Mouse (Mus musculus): ENCODE measurements around the gene Parp6.

The Parp6 gene

DNA sequence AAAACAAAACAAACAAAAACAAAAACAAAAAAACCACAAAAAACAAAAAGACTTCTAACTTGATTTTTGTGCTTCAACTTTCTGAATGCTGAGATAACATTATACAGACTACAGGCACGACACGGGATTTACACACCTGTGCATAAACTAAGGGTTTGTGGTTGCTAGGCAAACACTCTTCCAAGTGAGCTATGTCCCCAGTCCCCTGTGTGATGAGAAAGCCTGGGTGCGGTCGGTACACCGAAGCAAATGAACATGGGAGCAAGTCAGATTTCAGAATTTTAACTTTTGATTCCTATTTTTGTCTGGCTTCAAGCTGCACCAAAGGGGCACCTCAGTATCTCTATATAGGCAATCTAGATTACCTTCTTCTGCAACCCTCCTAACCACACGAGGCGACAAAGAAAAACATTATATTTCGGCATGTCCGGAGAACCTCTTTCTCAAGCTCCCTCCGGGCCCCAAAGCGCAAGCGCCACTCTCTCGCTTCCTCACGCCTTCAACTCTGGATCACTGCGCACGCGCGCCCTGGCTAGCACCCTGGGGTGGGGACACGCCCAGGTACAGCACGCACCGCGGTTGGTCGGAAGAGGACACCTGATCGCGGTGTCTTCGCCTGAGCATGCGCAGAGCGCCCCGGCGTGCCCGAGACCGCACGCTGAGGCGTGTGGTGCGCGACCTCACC is at the start of gene Parp6:
Parp6 (plus strand) TSS at position 663 of the 685 bp plus-strand sequence.
- peak; percentile 94 to 100 for DNase-seq (ENCODE audit: low spot score in 2 of 2)

DNA sequence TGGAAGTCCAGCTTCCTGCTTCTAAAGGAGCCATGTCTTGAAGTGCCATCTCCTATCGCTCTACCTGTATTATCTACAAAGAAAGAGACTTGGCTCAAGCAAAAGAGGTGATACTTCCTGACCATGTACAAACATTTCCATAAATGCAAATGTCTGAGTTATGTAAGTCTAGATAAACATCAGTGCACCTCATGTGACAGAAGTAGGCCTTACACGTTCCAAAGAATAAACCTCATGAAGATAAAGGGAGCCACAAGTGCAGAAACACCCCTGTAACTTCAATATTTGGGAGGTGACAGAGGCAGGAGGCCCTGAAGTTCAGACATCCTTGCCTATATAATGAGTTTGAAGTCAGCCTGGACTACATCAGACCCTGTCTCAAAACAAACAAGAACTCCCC is 45.2 kb upstream of the Parp6 start:
- DNase-seq (ENCODE audit: low spot score in 2 of 2) = no peak

DNA sequence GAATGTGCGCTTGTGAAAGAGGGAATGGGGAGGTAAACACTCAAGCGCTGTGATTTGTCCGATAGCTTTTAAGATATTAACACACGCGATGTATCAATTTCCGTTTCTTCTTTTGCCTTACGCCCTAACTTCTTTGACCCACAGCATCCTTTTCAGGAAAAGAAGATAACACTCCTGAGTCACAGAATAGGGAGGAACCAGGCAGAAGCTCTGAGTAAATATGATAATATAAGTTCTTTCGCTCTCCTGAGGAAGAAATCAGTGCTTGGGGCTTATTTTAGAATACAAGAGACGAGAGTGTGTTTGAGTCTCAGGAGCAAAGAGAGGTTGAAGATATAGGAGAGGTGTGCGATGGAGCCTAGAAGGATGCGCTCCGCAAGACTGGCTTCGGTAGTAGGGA is 39.7 kb upstream of the Parp6 start:
- no peak for DNase-seq (ENCODE audit: low spot score in 2 of 2)

DNA sequence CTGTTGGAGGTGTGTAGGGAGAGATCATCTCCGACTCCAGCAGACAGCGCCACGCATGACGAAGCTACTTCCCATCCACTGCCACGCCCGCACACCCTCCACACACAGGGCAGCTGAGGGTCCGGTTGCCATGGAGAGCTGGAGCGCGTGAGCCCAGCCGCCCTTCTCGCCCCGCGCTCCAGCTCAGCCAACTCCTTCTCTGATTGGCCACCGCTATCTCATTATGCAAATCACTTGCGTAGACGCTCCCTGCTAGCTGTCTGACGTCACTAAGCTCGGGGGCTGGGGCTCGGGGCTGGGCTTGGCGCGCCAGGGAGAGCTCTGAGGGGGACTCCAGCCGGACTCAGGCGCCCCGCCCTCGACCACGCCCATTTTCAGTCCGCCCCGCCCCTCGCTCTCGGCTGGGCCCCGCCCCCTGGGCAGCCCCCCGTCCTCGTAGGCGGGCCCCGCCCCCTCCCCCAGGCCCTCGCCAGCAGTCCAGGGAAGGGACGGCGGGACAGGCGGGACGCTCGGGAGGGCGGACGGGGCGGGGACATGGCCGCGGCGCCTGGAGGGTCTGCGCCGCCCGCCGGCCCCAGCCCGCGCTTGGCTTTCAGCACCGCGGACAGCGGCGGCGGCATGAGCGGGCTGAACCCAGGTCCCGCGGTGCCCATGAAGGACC is 39.1 kb upstream of the Parp6 start, which contains the start of gene Celf6:
Celf6 (plus strand) TSS at position 74 of the 661 bp plus-strand sequence.
- DNase-seq (ENCODE audit: low spot score in 2 of 2) = peak; percentile 50 to 67

DNA sequence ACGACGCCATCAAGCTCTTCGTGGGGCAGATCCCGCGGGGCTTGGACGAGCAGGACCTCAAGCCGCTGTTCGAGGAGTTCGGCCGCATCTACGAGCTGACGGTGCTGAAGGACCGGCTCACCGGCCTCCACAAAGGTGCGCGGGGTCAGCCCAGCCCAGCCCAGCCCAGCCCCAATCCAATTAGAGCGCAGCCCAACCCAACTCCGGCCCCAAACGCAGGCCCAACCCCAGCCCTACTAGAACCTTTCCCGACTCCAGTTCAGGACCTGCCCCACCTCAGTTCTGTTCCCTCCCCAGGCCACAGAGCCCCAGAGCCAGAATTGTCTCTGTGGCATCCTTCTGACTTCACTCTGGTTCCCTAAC is 38.6 kb upstream of the Parp6 start:
- DNase-seq (ENCODE audit: low spot score in 2 of 2) = no peak

DNA sequence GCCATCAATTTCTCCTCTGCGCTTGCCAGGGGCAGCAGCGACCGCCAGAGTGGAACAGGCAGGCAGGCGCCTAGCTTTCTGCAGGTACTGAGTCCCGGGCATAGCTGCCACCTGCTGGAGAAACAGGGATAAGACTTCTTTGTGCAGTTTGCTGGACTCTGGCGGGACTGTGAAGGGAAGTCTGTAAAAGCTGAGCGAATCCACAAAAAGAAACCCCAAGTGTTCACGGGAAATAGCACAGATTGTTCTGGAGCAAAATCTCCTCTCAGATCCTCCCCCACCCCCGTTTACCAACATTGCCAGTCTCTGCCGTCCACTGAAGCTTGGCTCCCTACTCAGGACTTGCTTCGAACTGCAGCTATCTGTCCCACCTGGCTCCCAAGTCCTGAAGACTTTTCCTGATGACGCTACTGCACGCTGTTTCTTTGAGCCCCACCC is 32.2 kb upstream of the Parp6 start:
- DNase-seq (ENCODE audit: low spot score in 2 of 2) = peak; percentile 33 to 60

DNA sequence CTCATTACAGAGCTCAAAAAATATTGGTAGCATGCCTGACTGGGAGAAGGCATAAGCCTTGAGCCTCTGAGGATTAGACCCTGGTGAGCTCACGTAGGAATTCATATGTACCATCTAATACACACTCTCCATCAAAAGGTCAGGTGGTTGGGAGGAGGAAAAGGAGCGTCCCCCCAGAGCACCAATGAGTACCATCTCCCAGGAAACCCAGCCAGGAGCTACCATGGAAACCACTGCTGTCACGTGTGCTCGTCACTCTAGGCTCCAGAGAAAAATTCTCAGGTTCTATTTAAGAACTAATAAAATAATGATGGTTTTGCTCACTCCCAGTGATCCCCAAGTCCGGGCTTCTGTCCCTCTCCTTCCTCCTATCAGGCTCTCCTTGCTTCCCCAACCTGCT is 28.8 kb upstream of the Parp6 start:
- DNase-seq (ENCODE audit: low spot score in 2 of 2) = no peak

DNA sequence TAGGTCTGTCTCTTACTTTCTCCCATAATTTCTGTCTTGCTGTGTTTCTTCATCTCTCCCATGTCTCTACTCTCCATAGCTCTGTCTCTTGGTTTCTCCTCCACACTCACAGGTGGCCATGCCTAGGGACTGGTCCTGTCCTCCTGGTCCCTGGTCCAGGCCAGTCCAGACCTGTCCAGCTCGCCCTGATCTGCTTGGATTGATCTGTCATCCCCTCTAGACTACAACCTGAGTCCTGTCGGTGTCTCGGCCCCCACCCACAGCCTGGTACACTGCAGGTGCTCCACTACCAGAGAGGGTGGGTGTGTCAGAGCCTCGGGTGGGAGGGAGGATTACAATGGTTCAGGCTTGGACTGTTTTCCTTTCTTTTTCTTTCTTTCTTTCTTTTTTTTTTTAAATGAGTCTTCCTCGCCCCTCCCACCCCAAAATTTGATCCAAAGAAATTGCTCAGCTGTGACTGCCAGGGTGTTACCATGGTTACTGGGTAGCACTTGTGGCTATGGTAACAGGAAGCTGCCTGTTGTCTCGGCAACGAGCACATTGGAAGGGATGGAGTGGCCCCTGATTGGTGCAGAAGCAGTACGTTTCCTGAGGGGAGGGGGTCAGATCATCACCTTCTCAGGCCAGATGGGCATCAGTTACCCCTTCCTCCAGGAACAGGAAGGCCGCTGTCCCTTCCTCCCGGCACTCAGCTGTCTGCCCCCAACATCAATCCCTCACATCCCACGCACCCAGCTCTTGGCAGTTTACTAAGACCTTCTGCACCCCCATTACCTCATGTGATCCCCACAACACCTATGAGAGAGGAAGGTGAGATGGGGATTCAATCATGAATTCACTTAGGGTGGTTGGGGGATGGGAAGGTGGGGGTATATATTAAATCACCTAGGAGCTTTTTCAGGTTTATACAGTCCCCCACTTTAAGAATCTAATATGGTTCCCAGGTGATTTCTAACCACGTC is 28.1 kb upstream of the Parp6 start:
- no peak for DNase-seq (ENCODE audit: low spot score in 2 of 2)

DNA sequence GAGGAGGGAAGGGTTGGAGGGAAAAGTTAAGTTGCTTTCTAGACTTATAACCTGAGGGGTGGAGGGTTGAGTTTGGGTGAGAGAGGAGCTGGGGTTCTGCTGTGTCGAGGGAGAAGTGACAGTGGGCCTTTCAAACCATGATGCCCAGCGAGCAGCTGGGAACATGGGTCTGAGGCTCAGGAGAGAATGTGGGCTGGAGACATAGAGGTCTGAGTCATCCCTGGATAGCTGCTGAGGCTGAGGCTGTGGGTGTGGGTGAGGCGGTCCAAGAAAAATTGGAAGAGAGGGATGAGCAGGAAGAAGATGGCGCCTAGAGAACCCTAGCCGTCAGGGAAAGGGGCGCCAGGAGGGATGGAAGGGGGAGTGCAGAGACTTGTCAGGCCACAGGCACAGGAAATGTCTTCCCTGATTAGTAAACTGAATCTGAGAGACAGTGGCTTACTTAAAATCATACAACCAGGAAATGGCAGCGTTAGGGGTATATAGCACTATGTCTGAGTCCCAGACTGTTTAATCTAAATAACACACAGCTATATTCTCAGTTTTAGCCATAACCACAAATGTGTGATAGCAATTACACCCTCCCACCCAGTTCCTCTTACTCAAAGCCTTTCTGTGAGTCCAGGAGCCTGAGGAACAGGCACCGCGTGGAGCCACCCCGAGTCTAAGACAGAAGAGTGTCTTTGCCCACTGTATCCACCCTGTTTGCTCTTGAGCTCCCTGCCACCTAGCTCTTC is 27.2 kb upstream of the Parp6 start:
- no peak for DNase-seq (ENCODE audit: low spot score in 2 of 2)

DNA sequence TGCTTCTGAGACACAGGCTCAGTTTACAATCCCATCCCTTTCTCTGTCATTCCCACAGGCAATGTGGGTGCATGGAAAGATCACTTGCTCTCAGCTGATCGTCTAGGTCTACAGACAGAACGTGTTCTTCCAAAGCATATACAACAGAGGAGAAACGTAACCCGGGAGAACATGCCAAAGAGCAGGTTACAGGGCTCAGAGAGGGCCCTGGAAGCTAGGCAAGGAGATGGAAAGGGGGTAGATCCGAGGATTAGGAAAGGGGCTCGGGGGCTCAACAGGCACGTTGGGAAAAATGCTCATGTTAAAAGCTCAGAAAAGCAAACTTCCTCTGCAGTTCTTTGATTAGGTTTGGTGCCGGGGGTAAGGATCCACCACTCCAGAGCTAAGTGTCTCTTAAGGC is 15.4 kb upstream of the Parp6 start:
- DNase-seq (ENCODE audit: low spot score in 2 of 2) = no peak

DNA sequence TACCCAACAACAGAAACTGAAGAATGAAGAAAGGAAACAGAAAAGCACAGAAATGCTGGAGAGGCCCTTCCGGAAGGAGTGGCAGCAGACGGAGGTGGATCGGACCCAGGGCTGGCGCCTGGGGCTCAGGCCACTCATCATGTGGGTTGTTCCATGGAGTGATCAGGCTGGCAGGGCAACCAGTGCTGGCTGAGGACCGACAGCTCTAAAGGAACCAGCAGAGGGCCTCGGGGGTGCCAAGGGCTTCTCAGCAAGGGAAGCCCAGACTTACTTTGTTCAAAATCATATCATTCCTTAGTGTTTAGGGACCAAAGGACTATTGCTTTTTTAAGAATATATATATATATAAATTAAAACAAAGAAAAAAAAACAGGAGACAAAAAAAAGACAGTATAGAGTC is 11.1 kb upstream of the Parp6 start:
- no peak for DNase-seq (ENCODE audit: low spot score in 2 of 2)

DNA sequence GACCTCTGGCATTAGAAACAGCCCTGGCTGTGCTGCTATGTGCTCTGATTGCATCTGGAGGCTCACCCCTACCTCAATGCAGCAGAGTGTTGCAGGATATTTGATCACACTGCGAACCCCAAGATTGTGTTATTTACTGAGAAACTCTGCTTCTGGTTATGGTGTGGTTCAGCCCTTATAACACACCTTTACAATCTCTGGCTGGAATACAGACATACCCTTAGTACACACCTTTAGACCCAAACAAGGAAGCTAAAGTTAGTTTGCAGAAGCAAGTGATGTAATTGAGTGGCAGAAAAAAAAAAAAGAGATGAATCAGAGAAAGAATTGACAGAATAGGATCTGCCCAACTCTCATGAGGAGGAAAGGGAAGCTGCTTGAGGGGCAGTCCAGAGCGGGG is 6.1 kb upstream of the Parp6 start:
- DNase-seq (ENCODE audit: low spot score in 2 of 2) = no peak

DNA sequence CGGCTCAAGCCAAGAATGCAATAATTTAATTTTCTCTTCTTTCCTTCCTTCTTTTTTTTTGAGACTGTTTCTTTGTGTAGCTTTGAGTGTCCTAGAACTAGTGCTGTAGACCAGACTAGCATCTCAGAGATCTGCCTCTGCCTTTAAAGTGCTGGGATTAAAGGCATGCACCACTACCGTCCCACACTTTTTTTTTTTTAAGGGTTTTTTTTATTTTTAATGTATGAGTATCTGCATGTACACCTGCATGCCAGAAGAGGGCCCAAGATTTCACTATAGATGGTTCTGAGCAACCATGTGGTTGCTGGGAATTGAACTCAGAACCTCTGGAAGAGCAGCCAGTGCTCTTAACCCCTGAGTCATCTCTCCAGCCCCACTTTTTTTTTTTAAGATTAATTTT is 1.3 kb upstream of the Parp6 start:
- DNase-seq (ENCODE audit: low spot score in 2 of 2) = no peak

DNA sequence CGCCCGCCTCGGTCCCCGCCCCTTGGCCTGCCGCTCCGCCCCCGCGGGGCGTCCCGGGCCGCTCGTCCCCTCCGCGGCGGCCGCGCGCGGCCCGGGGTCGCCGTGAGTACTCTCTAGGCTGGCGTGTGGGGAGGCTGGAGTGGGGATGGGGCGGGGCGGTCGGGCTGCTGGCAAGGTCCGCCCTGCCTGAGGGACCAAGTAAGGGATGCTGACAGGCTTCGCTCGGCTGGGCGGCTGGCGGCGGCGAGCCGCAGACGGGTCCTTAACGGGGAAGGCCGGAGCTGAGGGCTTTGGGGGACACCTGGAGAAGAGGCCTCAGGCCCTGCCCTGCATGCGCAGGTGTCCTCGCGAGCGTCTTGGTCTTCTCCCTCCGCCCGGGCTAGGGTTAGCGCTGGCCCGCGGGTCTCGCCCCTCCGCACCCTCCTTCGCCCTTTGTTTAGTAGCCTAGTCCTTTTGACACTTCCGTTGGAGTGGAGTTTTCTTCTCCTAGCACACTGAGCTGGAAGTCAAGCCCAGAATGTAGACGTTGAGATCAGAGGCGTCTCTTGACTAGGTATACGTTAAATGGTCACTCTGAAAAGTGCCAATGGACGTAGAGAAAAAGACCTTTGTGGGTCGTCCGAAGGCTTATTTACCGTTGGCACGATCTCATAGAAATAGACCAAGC is 356 bp downstream of the Parp6 start:
- peak in 1 of 2 experiments; percentile 8 for DNase-seq (ENCODE audit: low spot score in 2 of 2)

DNA sequence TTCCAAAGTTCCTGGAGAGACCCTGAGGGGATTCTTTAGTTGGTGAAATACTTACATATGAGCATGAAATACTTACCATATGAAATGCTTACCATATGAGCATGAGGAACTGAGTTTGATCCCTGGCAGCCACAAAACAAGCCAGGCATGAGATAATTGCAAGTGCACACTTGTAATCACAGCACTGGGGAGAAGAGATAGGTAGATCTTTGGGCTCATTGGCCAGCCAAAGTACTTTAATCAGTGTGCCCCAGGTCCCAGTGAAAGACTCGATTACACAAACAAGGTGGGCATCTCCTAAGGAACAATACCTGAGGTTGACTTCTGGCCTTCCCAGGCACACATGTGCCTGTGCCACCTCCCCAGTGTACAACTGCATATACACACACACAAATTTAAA is 21.3 kb downstream of the Parp6 start:
- DNase-seq (ENCODE audit: low spot score in 2 of 2) = no peak

DNA sequence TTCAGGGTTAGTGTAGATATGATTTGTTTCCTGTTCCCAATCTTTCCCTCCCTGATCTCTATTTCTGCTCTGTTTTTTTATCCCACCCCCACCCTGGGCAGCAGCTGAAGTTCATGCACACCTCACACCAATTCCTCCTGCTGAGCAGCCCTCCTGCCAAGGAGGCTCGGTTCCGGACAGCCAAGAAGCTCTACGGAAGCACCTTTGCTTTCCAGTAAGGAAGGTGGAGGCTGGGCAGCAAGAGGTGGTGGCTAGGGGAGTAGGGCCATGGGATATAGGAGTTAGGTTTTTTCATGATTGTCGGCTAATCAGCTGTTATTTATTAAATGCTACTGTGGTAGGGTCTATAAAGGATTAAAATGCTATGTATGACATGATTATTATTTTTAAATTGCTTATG is 22.9 kb downstream of the Parp6 start:
- no peak for DNase-seq (ENCODE audit: low spot score in 2 of 2)

DNA sequence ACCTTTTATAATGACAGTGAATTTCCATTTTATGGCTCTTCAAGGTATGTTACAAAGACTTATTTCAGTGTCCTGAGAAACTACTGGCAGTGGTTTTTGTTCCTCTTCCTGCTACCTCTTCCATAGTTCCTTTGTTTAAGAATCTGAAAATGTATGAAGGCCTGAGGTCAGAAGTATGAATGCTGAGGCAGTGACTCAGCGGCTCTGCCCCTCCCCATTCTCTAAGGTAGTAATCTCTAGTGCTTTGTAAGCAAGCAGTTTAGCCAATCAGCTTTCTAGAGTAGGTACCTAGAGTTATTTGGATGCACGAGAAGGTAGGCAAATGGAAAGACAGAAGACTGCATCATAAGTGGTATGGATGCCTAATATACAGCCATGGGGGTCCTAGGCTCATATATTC is 24.2 kb downstream of the Parp6 start:
- DNase-seq (ENCODE audit: low spot score in 2 of 2) = no peak

DNA sequence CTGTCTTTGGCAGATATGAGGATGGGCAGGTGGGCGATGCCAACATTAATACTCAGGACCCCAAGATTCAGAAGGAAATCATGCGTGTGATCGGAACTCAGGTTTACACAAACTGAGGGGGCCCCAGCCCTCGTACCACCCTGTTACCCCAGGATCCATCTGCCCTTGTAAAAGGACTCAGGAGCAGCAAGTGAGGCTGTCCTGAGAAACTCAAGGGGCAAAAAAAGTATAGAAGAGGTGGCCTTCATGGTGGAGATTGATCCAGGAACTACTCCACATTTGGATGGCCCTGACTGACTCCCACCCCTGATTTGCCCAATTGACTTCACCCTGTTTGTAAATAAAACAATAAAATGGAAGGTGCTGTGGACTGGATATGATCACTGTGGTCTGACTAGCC is 32.8 kb downstream of the Parp6 start:
- DNase-seq (ENCODE audit: low spot score in 2 of 2) = no peak

DNA sequence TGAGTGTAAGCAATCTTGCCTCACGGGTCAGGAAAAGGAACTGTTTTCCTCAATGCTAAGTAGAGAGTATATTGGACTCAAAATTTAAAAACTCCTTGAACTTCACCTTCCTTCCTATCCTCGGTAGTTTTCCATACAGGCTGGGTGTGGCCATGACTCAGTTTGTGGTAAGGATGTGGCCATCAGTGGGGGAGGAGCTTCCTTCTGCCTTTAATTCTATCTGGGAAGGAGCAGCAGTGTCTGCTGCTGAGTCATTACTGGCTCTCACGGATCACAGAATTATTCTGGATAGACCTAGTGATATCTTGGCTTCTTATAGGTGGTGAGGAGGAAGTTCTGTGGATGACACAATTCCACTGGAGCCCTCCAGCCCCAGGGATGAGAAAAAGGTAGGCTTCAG is 36.3 kb downstream of the Parp6 start:
- peak in 1 of 2 experiments; percentile 63 for DNase-seq (ENCODE audit: low spot score in 2 of 2)

DNA sequence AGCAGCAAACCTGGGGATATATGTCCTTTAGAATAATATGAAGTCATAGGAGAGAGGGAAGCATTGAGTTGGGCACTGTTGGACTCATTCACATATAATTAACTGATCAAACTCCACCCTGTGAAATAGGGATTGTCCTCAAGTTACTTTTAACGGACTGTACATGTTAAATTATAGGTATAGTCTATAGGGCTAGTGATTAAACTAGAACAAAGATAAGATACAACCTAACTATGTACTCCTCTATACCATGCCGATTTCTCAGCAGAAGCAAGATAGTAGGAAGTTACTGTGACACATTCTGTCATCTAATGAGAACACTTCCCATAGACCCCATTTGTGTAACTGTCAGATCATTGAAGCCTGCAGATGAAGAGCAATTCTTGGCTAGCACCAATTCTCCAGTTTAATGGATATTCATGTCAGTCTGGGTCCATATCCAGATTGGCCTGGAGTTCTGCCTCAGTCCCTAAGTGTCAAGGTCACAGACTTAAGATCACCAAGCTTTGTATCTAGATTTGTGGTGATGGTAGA is 37.4 kb downstream of the Parp6 start:
- DNase-seq (ENCODE audit: low spot score in 2 of 2) = no peak
